Mouse (Mus musculus) ES-Bruce4 (cell line): ENCODE results near the gene Urb1. TPM values are rescaled to one million over a fixed set of nuclear protein-coding genes. Genes with fewer than 3 reads are reported as not detected.

Source experiments
- H3K27ac ChIP-seq: 2 replicates; pipeline ENCODE4 v1.5.1; 2012; ENCODE audit warnings: low read length, inconsistent platforms; ENCODE audit not compliant: insufficient read depth
- H3K27me3 ChIP-seq: 2 replicates; pipeline ENCODE4 v1.6.1; 2012; ENCODE audit warnings: mild to moderate bottlenecking, low read length, inconsistent platforms; ENCODE audit not compliant: control insufficient read depth, poor library complexity, insufficient read depth, severe bottlenecking
- H3K36me3 ChIP-seq: 2 replicates; pipeline ENCODE4 v1.6.1; 2012; ENCODE audit warnings: inconsistent platforms, mild to moderate bottlenecking, low read length, moderate library complexity; ENCODE audit not compliant: control insufficient read depth, poor library complexity, insufficient read depth, severe bottlenecking
- H3K4me1 ChIP-seq: one replicate; pipeline ENCODE4 v1.8.1; 2011; ENCODE audit warnings: low read length; ENCODE audit not compliant: control insufficient read depth, insufficient read depth
- H3K4me3 ChIP-seq: 2 replicates; pipeline ENCODE4 v1.5.1; 2011; ENCODE audit warnings: low read depth, mild to moderate bottlenecking, low read length
- H3K9ac ChIP-seq: 2 replicates; pipeline ENCODE4 v1.6.1; 2012; ENCODE audit warnings: low read depth, mild to moderate bottlenecking, inconsistent platforms; ENCODE audit not compliant: poor library complexity, severe bottlenecking
- H3K9me3 ChIP-seq: replicated peaks from 2 replicates; pipeline ENCODE4 v1.6.1; 2012; ENCODE audit warnings: mild to moderate bottlenecking, low read length, inconsistent platforms; ENCODE audit not compliant: control insufficient read depth, poor library complexity, insufficient read depth, severe bottlenecking
- CTCF ChIP-seq: IDR thresholded peaks from one replicate; pipeline ENCODE4 v1.8.1; 2011; ENCODE audit warnings: low read depth, low read length
- EP300 ChIP-seq: IDR thresholded peaks from 2 replicates; pipeline ENCODE4 v1.6.1; 2011; ENCODE audit warnings: low read depth, low read length; ENCODE audit not compliant: insufficient read depth
- POLR2A ChIP-seq: IDR thresholded peaks from one replicate; pipeline ENCODE4 v1.8.1; 2011; ENCODE audit warnings: low read length; ENCODE audit not compliant: insufficient read depth
- polyA plus RNA-seq: library from polyadenylated mRNA; stranded (reverse); fragments of >200 nt; gene quantifications from 2 replicates; pipeline ENCODE4 v1.2.4, GENCODE M21; 2011; ENCODE audit warnings: low read depth; ENCODE audit not compliant: missing spikeins, insufficient read depth, insufficient read length

Urb1 gene
- polyA plus RNA-seq, 1 experiment = 24.4 TPM

GRCm38 (mm10) chr16:90801251-90801650, 9.0 kb downstream of the Urb1 start:
- no peak overlapping the region for H3K9ac ChIP-seq
- no peaks in the 10 kb centered on the region for H3K4me1 ChIP-seq
- H3K36me3 ChIP-seq = peaks cover 29% of the 10 kb centered on the region
- no peaks in the 10 kb centered on the region for H3K27me3 ChIP-seq
- no peak for TF ChIP-seq EP300
- TF ChIP-seq POLR2A = no peak
- no peak for TF ChIP-seq CTCF
- H3K27ac ChIP-seq = no peak overlapping the region
- no peaks in the 10 kb centered on the region for H3K9me3 ChIP-seq
- H3K4me3 ChIP-seq = no peak overlapping the region

GRCm38 (mm10) chr16:90799840-90800239, 10.4 kb downstream of the Urb1 start:
- Histone ChIP-seq H3K9me3 (no peaks in the 10 kb centered on the region), H3K4me1 (no peaks in the 10 kb centered on the region), H3K27me3 (no peaks in the 10 kb centered on the region), H3K9ac (no peak overlapping the region), H3K4me3 (no peak overlapping the region), H3K27ac (no peak overlapping the region), H3K36me3 (peaks cover 31% of the 10 kb centered on the region)
- TF ChIP-seq CTCF (no peak), EP300 (no peak), POLR2A (no peak)

DNA sequence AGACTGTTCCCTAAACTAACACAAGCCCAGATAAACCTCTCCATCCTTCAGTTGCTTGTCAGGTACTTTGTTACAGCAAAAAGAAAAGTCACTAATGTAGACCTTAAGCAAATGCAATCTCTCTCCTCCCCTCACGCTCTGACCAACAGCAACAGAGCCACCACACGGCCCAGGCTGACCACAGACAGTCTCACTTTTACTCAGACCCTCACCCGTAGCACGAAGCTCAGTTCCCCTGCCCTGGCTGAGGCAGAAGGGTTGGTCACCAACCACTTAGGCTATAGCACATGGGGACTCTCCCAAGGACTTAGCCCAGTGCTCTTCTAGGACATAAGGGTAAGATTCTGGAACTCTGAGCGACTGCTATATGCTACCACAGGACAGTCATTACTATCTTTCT, 11.4 kb downstream of the Urb1 start:
- no peak overlapping the region for H3K27ac ChIP-seq
- no peak overlapping the region for H3K4me3 ChIP-seq
- no peak overlapping the region for H3K9ac ChIP-seq
- no peaks in the 10 kb centered on the region for H3K4me1 ChIP-seq
- TF ChIP-seq EP300 = no peak
- no peak for TF ChIP-seq POLR2A
- TF ChIP-seq CTCF = no peak
- H3K36me3 ChIP-seq = peaks cover 25% of the 10 kb centered on the region
- H3K27me3 ChIP-seq = no peaks in the 10 kb centered on the region
- H3K9me3 ChIP-seq = no peaks in the 10 kb centered on the region

GRCm38 (mm10) chr16:90798446-90798845, 11.8 kb downstream of the Urb1 start:
- Histone ChIP-seq H3K36me3 (peaks cover 21% of the 10 kb centered on the region), H3K27ac (no peak overlapping the region), H3K9me3 (no peaks in the 10 kb centered on the region), H3K27me3 (no peaks in the 10 kb centered on the region), H3K9ac (no peak overlapping the region), H3K4me1 (no peaks in the 10 kb centered on the region), H3K4me3 (no peak overlapping the region)
- TF ChIP-seq EP300 (no peak), CTCF (no peak), POLR2A (no peak)

GRCm38 (mm10) chr16:90794708-90795107, 15.5 kb downstream of the Urb1 start:
- Histone ChIP-seq H3K27me3 (no peaks in the 10 kb centered on the region), H3K9ac (no peak overlapping the region), H3K27ac (no peak overlapping the region), H3K4me1 (no peaks in the 10 kb centered on the region), H3K9me3 (no peaks in the 10 kb centered on the region), H3K4me3 (no peak overlapping the region), H3K36me3 (peaks cover 32% of the 10 kb centered on the region)
- TF ChIP-seq EP300 = no peak

DNA sequence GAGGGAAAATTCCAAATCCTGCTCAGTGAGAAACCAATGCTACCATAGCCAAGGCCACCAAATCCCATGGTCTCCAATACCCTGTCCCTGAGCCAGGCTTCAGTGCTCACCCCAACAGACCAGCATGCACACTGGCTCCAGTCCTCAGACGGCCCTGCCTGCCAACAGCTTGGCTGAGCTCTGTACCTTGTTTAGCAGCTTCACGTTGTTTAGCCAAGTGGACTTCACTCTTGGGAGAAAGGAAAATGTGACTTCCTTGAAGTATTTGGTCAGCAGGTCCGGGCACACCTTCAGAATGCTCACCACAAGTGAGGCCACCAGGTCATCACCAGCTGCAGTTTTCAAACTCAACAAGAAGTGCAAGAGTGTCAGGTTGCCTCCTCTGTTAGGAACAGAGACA, 17.7 kb downstream of the Urb1 start:
- Histone ChIP-seq H3K27me3 (no peaks in the 10 kb centered on the region), H3K27ac (no peak overlapping the region), H3K9me3 (no peaks in the 10 kb centered on the region), H3K36me3 (peaks cover 41% of the 10 kb centered on the region), H3K9ac (no peak overlapping the region), H3K4me3 (no peak overlapping the region), H3K4me1 (no peaks in the 10 kb centered on the region)
- TF ChIP-seq CTCF (no peak), POLR2A (no peak), EP300 (no peak)
